Mouse (Mus musculus) left cerebral cortex, adult 11 months (tissue): ENCODE results near the gene Gpr63.
"Not testable (repeated sequence)": the region's sequence is repeated elsewhere in the genome, so short reads cannot be mapped to it uniquely, and the experiment has no call there.

Source experiments
- DNase-seq: peaks from one replicate; pipeline ENCODE4 v3.0.0; 2022; ENCODE audit warnings: low spot score

The Gpr63 gene

GRCm38 (mm10) chr4:24966299-24966991, at the start of gene Gpr63:
Gene Gpr63, plus strand, starts transcription at chr4:24966407.
- peak; percentile 59 for DNase-seq

GRCm38 (mm10) chr4:24920006-24920577, 46.1 kb upstream of the Gpr63 start:
- no peak for DNase-seq

GRCm38 (mm10) chr4:24924726-24925125, 41.5 kb upstream of the Gpr63 start:
- DNase-seq = no peak

GRCm38 (mm10) chr4:24928260-24928780, 37.9 kb upstream of the Gpr63 start:
- no peak for DNase-seq

DNA sequence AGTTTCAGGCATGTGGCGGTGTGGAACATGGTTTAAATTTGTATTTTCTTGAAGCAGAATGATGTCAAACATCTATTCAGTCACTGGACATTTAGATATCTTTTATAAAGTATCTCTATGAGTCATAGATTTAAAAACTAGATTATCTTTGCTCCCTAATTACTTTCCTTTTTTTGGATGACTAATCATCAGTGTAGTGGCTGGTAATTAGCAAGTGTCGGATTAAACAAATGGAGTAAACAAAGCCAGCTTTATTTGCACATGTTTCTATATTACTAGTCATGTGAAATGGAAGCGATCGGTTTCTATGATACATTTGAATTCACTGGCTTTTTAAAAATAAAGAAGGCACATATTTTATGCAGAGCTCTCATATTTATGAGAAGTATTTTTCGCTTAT, 37.3 kb upstream of the Gpr63 start:
- DNase-seq = no peak

DNA sequence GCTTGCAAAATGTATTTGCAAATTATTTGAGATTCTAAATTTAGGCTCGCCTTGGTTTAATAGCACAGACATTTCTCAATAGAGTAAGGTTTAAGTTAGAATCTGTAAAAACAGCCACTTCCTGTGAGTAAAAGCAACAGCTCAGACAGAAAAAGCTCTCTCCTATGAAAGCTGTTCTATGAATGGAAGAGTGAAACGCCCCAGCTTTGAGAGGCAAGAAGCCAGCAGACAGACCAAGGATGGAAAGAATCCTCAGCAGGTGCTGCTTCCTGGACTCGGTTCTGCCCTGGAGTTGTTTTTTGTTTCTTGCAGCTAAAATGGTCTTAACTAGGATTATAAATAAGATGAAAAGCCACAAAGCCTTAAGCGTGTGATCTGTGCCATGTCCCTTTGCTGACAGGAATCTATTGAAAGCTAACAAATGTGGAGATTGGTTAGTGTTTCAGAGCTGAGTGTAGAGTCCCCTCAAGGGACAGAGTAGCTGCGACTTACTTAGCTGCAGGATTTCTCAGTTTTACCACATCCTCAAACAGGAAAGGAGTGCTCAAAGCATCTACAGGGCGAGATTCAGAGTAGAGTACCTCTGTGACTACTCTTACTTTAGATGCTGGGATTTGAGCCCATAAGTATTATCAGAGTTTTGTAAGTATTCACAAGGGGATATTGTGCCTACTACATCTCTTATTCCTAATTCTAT, 23.3 kb upstream of the Gpr63 start:
- no peak for DNase-seq

DNA sequence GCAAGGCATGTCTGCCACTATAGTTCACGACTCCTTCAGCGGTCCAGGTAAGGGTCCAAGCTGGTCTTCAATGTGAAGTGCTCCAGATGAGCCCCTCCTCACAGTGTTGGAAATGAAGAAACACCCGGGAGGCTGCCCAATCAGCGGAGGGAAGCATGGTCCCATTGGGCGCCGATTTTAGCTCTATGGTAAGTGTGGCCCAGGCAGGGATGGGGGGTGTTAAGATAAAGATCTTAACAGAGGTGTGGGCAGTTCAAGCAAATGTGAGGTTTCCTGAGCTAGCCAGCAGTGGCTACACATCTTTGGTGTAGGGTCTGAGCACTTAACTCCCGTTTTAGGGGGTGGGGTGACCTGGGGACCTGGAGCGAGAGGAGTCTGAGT, 299 bp upstream of the Gpr63 start:
- no peak for DNase-seq

DNA sequence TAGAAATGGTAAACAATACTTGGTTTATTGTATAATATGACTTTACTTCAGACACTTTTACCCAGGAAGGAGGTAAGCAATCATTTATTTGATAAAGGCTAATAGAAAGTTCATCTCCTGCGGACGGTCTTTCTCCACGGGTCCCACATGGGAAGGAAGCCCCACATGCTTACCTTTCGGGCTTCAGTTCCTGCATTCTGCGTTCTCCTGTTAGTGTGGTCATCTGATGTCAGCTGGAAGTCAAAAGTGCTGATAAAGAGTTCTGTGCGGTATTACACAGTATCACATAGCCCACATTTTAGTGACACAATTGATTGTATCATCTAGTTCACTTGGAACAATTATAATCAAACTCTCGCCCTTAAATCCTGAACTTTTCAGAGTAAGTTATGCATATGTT, 1.0 kb downstream of the Gpr63 start:
- DNase-seq = no peak

DNA sequence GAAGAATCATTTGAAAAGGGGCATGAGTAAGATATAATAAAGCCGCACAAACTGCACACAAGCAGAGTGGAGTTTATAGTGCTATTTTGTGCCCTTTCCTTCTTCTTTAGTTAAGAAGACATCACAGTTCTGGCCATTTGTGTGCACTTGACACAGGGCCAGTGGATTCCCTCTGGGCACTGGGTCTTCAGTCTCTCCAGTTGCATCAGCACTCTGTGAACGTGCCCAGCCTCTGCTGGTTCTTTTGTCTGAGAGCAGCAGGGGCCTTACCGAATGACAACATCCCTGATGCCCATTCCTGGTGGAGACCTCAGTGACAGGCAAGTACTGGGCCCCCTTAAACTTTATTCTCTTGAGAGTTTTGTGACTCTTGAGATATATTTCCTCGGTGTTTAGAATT, 12.4 kb downstream of the Gpr63 start:
- DNase-seq = no peak

GRCm38 (mm10) chr4:24985612-24986011, 19.4 kb downstream of the Gpr63 start:
- DNase-seq = no peak

DNA sequence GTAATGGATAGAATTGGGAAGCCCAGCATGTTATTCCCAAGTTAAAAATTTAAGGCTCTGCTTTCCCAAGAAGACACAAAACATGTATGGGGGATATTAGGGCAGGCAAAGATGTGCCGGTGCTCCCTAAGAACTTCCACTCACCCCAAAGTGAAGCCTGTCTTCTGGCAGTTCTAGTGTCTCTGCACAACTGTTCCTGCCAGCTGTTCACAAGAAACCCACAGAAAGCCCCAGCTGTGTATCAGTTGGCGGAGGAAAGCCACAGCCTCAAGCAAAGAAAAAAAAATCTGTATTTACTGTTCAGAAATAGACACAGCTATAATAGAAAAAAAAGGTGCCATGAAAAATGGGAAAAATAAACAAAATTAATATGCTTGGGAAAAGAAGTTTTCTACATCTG, 25.3 kb downstream of the Gpr63 start:
- DNase-seq = no peak

DNA sequence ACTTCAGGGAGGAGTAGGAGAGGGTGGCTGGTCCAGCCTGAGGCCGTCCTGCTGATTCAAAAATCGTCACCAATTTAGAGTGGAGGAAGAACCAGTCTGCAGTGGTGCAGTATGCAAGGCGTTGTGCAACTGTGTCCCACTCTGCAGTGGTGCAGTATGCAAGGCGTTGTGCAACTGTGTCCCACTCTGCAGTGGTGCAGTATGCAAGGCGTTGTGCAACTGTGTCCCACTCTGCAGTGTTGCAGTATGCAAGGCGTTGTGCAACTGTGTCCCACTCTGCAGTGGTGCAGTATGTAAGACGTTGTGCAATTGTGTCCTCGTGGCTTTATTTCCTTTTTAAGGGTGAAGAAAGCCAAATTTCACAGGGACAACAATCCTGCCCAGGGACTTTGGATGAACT, 43.1 kb downstream of the Gpr63 start:
- not testable (repeated sequence) for DNase-seq

DNA sequence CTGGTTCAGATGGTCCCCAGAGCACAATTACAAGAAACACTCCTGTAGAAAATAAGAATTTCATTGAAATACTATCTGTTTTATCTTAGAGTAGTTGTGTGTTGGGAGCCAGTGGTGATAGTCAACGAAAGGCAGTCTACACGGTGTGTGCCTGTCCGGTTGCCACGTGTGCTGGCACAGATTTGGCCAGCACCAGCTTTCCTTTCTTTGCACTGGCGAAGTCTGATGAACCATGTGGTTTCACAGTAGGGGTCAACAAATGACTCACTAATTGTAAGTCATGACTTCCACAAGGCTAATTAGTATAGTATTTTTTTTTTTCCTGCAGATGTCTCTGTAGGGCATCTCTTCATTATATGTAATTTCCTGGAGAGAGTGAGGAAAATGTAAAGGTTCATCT, 45.6 kb downstream of the Gpr63 start:
- no peak for DNase-seq

DNA sequence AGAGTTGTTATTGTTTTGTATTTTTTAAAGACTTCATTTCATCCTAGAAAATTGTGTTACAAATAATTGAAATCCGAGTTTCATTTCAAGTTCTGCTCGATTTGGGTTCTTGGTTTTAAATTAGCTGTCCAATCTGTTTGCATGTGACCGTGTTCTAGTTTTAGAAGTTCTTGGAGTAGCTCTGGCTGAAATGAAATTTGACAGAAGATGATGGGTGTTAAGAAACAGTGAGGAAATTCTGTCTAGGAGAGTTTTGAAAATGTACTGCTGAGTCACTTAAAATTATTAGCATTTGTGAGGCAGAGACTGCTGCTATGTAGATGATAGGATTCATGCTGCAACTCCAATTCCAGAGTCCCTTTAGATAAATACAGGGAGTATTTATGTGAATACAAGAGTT, 46.5 kb downstream of the Gpr63 start:
- DNase-seq = no peak

DNA sequence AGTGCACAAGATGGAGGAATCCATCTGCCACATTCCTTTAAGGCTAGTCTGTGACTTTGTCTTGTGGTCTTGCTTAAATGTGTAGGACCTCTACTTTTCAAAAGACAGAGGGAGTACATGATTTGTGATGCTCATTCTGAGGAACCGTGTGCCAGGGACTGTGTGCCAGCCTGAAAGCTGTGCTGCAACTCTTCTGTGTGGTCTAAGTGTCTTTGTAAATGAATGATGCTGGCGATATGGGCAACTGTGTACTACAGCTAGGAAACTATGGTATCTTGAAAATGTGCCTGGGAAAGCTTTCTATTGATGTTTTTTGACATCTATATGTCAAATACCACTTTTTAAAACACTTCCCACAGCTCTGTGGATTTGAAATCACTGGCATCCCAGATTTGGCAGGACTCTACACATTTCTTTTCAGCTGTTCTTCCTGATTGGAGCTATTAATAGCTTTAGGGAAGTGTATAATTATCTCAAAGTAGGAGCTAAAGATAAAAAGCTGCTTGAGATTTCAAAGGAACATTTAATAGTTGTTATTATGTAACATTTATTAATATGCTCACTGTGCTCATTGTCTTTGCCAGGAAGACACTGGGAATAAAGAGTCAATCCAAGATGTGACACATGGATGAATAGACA, 48.9 kb downstream of the Gpr63 start:
- DNase-seq = no peak

GRCm38 (mm10) chr4:25028252-25028651, 62.0 kb downstream of the Gpr63 start:
- DNase-seq = no peak

- DNase-seq = no peak
These were observed 62.5 kb downstream of the Gpr63 start for GRCm38 (mm10) chr4:25028752-25029151.

DNA sequence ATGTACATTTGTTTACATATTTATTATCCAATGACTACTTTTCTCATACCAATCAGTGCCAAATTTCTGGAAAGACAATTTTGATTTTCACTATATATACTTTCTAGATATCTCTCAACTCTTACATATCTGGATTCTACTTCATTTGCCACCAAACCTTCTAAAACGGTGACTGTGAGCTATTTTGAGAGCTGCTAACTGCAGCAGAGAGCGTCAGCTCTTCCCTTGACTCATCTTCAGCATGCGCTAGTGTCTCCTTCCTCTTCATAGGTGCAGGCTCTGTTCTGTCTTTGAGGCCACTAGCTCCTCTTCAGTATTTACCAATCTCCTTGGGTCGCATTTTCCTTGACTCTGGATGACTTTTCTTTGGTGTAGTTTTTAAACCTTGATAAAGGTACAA, 63.7 kb downstream of the Gpr63 start:
- DNase-seq = no peak

DNA sequence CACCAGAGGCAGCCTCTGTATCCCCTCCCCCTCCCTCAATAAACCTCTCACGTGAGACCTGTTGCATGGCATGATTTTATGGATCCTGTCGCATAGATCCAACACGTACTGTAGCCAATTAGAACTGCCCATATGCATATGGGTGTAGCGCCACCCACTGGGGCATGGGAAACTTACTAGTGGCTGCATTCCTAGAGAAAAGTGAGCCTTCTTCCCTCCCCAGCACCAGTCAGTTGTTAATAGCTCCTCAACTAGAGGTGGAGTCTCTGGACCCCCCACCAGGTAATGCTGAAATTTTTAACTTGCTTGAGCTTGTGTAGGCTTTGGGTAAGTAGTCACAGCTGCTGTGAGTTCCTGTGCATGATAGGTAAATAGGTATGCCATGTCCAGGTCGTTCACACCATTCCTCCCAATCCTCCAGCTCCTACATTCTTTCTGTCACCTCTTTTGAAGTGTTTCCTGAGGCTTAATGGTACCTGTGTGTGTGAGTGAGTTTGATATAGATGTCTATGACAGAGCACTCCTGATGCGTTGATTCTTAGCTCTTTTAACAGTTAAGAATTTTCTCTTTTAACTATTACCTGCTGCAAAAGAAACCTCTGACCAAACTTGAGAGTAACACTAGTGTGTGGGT, 69.1 kb downstream of the Gpr63 start:
- no peak for DNase-seq

DNA sequence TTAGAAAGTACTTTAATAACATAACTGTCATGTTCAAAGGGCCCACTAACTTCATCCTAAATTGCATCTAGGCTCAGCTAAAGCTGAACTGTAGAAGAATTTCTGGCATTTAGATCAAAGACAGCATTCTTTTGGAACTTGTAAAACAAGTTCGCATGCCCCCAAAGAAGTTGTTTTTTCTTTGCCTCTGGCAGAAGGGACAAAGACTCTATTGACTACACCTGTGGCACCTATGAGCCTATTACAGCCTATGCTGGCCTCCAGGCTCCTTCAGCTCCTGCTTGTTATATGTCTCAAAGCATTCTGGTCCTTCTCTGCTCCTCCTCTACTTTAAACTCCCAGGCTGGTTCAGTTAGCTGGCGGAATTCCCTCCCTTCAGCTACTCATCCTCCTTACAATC, 69.6 kb downstream of the Gpr63 start:
- DNase-seq = no peak

GRCm38 (mm10) chr4:25037260-25037659, 71.1 kb downstream of the Gpr63 start:
- DNase-seq = no peak

- not testable (repeated sequence) for DNase-seq
These were observed 89.3 kb downstream of the Gpr63 start for GRCm38 (mm10) chr4:25055541-25055940.
